Mouse (Mus musculus) 3134 (cell line): Measurements from ENCODE around the gene Wipf2.
"Not testable (repeated sequence)": the region's sequence is repeated elsewhere in the genome, so short reads cannot be mapped to it uniquely, and the experiment has no call there.

Source experiments
- DNase-seq: peaks from one replicate; pipeline ENCODE4 v3.0.0-alpha.2; 2011; ENCODE audit warnings: low spot score; ENCODE audit not compliant: insufficient read length; ENCODE audit errors: extremely low read depth

Gene Wipf2

DNA sequence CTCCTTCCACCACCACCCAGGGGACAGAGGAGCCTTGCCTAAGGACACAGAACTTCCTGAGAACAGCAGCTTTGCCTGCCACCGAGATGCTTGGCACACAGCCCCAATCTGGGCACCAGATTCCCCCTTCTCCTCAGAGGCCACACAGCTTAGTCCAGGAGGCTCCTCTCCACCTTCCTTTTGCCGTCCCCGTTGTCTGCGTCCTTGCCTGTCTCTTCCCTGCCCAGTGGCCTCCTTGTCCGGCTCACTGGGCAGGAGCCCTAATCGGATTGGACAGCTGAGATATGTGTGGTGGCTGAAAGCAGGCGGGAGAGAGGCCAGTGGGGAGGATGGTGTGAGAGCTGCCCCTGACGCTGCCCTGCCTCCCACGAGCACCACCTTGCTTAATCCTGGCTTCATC is 66.1 kb downstream of the Wipf2 start:
- DNase-seq = peak; percentile 77

DNA sequence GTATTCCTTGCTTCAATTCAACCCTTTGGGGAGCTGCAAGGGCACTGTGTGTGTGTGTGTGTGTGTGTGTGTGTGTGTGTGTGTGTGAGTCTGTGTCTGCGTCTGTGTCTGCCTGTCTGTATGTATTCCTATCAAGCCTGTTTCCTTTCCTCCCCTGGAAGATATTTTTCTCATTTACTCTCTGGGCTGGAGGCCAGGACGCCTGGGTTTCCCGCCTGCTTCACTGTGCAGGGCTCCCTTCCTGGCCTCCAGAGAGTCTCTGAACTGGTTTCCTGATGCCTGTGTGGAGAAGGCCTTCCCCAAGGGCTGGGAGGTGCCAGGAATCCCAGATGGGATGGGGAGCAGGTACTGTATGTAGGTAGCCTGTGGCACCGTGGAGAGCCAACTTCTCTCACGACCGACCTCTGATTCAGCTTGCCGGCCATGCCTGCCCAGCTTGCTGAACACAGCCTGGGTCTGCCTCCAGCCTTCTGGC is 66.7 kb downstream of the Wipf2 start:
- DNase-seq = peak; percentile 59

DNA sequence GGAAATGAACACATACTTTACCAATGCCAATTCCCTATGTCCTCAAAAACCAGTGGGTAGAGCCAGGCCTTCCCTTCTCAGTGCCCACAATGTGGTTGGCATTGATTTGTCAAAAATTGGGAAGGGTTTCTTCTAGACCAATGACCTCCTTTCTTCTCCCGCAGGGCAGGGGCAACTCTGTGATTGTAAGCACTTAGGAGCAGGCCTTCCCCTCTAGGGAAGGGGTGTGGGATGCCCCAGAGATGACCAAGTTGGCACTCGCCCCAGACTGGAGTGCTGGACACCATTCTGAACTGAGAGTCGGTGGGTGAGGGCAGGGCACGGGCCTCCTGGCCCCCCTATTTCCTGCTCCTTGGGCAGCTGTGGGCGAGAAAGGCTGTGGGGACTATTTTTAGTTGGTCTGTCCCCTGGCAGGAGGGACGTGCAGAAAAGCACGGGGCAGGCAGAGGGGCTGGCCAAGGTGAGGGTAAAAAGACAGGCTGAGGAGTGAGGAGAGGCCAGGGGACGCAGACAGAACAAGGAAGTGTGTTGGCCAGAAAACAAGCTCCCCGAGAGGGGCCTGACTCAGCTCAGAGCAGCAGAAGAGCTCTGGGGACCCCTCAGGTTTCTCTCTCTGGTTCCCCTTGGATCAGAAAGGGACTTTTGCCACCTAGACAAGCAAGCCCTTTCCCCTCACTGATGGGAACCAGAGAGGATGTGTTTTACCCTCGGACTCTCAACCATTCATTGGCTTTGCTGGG is 67.5 kb downstream of the Wipf2 start:
- peak; percentile 83 for DNase-seq

DNA sequence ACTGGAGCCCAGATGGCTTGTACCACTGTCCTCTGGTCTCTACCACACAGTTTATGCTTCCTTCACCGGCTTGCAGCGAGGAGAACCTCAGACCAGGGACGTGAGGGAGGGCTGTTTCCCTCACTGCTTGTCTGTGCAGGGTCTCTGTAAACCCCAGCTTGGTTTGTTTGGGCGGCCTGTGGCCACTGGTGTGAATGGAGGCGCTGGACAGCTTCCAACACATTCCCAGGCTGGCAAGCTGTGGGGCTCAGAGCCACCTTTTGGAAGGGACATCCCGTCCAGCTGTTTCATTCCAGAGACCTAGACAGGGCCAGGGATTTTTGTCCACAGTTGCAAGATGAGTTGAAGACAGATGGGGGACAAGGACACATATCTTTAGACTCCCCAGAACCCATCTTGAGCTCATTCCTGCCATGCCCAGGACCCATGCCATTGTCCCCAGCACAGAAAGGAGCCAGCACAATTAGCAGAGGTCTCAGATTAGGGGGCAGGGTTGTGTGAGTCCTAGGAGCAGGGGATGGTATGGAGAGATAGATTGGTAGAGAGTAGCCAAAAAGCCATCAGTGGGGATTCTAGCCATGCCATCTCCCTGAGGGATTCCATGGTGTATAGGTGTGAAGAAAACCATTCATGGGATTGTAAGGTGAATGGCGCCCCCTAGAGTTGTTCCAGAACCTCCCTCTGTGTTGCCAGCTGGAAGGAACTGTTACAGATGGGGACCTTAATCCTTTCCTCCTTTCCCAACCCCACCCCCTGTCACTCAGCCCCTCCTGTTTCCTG is 68.3 kb downstream of the Wipf2 start:
- DNase-seq = peak; percentile 71

DNA sequence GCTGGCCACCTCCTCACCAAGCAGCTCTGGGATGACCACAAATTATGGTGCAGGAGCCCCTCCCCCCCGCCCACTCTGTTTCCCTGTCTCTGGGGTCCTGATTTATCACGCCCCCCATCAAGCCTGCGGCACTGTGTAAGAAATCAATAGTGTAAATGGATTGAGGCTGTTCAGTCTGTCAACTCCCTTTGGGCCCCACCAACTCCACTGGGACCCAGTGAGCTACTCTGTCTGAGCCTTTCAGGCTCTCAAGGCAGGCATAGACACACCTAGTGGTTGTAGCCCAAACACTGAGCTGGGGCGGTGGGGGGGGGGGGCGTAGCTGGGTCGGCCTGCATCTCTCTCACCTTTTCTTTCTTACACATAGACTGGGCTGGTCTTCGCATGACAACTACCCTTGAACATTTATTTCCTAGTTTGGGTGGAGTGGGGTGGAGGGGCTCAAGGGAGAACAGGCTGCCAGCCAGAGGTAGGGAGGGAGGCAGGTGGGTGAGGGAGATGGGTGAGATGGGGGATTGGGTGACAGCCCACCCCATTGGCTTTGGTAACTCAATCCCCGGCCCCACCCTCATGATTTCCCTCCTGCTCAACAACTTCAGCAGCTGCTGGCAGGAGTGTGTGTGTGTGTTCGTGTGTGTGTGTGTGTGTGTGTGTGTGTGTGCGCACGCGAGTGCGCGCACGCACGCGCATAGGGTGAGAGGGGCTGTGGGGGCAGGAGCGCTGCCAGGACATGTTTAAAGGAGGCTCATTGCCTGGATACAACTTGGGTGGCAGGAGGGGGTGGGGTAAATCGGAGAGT is 69.1 kb downstream of the Wipf2 start:
- DNase-seq = no peak

DNA sequence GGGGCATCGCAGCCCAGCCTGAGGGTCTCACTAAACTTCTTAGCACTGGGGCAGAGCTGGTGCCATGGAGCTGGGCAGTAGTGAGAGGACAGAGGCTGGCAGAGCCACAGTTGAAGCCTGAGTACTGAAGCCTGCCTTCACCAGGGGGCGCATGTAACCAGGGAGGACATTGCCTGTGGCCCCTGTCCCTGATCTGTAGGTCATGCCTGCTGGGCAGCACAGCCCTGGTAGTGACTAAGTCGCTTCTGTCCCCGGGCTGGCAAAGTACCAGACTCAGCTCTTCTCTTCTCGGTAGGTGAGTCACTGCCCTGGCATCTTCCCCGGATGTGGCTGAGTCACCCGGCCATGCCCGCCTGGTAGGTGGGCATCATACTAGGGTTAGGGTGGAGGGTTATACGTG is 69.7 kb downstream of the Wipf2 start:
- peak; percentile 89 for DNase-seq

DNA sequence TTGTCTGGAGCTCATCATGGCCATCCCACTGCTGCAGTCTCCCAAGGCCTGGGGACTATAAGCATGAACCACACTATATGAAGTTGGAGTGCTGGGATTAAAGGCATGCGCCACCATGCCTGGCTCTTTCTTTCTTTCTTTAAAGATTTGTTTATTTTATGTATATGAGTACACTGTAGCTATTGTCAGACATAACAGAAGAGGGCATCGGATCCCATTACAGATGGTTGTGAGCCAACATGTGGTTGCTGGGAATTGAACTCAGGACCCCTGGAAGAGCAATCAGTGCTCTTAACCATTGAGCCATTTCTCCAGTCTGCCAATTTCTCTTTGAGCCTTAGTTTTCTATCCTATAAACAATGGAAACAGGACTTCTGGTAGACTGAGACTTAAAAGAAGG is 70.4 kb downstream of the Wipf2 start:
- not testable (repeated sequence) for DNase-seq

DNA sequence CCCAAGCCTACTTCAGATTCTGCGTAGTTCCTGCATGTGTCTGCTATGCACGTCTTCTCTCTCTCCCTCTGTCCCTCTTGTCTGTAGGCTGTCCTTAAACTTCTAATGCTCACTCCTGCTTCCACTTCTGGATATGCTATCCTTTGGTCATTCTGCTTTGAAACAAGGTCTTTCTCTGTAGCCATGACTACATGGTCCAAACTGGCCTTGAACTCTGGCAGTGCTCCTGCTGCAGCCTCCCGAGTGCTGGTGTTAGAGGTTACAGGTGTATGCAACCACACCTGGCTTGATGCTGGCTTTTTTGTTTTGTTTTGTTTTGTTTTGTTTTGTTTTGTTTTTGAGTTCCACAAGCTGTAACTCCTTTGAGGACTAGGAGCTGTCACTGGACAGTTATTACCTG is 70.9 kb downstream of the Wipf2 start:
- DNase-seq = no peak

DNA sequence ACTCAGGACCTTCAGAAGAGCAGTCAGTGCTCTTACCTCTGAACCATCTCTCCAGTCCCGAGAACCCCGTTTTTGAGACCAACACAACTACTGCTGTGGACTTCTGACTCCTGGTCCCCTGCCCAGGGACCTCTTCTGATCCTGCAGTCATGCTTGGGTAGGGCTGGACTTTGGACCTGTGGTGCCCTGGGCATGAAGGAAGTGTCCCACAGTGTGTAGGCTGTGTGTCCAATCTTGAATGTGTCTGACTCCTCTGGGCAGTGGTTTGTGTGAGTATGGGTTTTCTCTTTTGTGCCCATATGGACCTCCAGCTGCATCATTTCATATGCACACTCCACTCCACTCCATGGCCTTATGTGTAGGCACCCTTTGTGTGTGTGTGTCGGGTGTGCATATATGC is 71.7 kb downstream of the Wipf2 start:
- DNase-seq = no peak

DNA sequence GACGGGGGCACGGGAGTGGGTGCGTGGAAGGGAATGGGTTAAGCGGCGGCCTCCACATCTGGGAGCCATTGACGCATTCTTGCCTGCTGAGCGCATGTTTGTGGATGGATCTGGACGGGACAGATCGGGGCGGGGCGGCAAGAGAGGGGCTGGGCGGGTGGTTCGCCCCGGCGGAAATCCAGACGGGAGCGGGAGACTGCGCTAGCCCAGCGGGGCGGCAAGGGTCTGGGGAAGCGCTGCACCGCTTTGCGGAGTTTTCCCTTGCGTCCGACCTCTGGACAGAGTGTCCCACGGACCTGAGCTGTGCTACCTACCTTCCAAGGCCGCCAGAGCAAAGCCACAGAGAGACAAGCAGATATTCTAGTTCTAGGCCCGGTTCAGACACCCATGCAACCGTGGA is 72.7 kb downstream of the Wipf2 start:
- peak; percentile 86 for DNase-seq

DNA sequence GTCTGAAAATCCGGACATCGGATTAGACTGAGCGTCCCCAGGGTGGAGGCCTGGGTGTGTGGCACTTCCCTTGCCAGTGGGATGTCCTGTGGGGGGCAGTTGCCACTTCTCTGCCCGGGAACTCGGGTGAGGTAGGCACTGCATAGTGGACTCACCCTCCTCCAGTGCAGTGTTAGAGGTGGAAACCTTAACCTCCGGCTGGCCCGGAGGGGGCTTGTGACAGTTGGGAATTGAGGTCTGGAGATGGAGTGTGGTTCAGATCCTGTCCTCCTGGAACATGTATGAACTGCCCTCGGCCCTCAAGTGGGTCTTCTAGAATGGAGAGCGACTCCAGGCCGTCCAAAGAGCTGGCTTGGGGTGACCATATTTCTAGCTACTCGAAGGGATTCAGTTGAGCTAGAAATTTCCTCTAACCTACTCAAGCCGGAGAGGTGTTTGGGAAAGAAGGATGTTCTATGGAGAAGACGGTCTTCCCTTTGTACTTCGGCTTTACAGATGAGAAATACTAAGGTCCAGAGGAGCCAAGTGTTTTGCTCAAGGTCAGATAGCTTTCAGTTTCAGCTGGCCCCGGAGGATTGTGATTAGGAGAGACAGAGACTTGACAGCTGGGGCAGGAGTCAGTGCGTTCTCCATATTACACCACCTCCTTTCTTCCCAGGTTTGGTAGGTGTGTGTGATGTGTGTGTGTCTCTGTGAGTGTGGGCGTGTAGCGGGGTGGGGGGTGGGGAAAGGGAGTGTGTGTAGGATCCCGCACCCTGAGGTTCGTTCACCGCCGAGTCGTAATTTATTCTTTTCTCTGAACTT is 73.4 kb downstream of the Wipf2 start:
- DNase-seq = no peak

DNA sequence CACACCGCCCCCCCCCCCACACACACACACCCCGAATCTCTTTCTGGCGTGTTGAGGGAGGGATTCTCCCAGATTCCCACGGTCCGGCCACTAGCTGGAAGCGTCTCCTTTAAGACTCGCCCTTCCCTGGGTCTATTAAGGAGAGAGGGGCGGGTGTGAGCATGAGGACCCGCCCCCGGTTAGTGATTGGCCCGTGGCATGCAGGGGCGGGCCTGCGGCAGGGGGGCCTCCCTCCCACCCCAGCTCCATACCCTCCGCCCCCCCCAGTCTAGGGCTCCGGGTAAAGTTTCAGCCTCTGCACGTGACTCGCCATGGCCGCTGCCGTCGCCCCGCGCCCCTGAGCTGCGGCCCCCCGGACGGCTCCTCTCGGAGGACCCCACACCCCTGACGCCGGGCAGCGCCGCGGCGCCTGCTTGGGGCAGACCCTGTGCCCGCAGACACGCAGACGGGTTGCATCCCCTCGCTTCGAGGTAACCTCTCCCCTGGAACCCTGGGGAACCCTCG is 74.0 kb downstream of the Wipf2 start:
- peak; percentile 94 for DNase-seq

DNA sequence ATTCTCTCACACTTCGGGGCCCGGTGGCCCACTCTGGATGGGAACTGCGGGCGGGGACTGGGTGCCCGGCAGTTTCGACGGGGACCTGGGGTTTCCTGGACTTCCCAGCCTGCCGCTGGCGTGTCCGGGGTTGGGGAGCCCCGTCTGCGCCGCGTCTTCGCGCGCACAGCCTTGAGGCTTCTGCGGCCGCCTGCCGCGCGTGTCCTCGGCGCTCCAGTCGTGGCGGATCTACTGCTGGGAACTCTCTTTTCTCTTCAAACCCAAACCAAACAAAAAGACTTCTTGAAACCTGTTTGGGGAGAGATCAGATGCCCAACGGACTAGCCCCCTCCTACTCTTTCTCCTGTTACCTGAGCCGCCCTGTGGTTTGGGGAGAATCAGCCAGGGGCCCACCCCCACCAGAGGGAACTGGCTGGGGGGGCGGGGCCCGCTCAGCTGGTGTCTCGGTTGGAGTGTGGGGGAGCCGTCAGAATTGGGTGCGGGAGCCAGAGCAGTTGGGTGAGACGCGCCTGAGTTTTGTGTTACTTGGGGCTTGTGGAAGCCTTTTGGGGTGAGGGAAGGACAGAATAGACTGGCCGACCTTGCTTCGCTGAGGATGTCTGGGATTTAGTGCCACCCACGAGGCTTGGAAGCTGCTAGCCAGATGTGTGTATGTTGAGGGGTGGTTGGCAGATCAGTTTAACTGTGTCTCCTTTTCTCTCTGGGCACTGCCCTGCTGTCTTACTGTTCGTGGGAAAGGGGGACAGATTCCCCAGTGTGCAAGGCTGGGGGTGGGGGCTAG is 74.7 kb downstream of the Wipf2 start:
- DNase-seq = no peak

DNA sequence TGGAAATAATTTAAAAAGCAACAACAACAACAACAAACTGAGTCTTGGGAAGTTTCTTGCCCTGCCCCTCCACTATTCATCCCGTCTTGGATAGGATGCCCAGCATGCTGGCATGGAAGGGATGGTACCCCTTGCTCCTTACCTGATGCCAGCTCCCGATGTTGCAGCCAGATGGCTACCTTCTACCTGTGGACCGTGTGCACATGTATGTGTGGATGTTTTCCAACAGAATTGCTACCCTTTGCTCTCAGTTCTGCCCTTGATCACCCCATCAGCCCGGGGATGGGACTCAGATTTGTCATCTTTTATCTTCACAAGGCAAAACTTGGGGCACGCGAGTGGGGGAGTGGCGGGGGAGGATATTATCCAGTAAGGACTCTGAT is 75.3 kb downstream of the Wipf2 start:
- DNase-seq = no peak

DNA sequence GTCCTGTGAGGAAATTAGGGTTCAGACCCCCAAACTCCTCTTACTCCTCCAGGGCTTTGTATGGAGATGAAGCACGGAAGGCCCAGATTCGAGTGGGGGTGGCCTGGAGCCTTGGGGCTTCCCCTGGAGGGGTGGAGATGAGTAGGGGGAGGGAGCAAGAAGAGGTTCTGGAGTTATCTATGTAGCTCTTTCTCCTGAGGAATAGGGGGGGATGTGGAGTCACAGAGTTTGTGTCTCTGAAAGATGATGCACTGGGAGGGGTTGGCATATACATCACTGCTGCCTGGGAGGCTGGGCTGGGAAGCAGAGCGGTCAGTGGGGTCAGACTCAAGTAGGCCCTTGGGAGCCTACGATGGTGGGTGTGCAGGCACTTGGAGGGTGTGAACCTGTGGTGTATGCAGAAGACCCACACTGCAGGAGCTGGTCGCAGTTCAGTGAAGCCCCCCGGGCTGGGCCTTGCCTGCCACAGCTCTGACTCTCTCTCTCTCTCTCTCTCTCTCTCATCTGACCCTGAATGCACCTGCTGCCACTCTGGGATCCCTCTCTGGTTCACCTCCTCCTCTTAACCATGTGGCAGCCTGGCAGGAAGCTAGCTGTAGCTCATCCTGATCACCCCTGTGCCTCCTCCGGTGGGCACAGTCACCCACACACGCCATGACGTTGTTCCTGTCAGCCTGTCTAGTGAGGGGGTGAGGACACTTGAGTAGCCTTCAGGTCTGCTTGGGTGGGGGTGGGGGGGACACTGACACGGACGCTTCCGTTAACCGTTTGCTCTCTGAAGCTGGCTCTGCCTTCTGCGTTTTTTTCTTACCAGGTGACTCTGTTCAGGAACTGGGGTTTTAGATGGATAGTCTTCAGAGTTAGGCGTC is 75.9 kb downstream of the Wipf2 start:
- peak; percentile 29 for DNase-seq

DNA sequence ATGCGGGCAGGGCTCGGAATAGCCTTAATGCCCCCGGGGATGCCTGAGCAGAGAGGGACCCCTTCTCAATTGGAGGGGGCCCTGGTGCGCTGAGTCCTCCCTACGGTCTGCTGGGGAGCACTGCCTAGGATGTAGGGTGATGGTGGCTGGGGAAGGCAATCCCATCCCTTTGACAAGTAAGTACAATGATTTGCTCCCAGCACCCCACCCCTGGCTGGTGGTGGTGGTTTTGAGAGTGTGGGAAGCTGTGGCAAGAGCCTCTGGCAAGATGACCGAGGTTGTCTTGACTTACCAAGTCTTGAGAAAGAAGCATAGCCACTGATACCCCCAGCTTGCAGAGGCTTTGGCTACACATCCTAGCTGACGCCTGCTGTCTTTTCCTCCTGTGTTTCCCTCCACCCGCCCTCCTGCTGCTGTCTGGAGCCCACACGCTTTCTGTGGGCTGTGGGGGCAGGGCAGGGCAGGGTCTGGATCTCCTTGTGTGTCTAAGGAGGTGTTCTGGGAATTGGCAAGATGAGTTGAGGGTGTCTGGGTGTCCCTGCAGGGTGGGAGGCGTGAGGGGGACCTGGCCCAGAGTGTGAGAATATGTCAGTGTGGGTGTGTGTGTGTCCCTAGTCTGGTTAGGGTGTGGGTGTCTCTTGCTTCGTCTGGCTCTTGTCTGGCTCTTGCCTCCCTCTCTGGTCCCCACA is 76.7 kb downstream of the Wipf2 start:
- no peak for DNase-seq

DNA sequence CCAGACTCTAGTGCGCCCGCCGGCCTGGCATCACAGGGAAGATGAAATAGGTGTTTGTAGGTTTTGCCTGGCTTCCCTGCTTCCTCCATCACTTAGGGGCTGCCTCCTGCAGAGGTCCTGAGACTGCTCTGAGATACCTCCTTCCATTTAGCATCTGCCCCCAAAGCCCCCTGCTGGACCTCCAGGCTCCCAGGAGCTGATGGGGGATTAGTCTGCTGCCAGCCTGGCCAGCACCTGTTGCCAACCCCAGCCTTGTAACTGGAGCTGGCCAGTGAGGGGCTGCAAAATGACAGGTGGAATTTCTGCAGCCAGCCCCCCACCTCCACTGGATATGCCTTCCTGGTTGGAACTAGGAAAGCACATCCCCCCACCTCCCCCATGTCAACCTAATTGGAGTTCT is 77.3 kb downstream of the Wipf2 start:
- no peak for DNase-seq

DNA sequence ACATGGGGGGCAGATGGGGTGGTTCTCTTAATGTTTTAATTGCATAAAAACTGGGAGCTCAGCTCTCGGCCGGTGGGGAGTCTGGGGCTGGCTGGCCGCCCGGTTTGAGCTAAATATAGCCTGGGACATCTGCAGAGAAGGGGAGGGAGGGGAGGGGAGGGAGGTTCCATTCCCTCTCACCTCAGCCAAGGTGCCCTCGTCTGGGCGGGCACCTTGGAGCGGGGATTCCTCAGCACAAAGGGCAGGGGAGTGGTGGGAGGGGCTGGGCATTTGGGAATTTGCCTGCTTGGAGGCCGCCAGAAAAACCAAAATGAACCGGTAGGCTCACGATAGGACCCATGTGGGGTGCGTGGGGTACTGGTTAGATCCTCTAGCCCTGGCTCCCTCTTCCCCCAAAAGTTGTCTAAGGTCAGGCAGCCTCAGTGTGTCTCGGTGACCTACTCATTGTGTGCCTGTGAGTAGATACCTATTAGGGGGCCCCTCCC is 77.9 kb downstream of the Wipf2 start:
- DNase-seq = peak; percentile 63
